Mouse (Mus musculus): ENCODE results near the gene Prom1. TPM values are rescaled to one million over a fixed set of nuclear protein-coding genes. Genes with fewer than 3 reads are reported as not detected.

Gene Prom1
- total RNA-seq, 2 experiments from 2014 or later, result 54.7 to 64.9 TPM

- no peak for ATAC-seq (replicated peaks; ENCODE audit: poor library complexity)
Observed at GRCm38 (mm10) chr5:44085871-44086270, 16.0 kb downstream of the Prom1 start.

DNA sequence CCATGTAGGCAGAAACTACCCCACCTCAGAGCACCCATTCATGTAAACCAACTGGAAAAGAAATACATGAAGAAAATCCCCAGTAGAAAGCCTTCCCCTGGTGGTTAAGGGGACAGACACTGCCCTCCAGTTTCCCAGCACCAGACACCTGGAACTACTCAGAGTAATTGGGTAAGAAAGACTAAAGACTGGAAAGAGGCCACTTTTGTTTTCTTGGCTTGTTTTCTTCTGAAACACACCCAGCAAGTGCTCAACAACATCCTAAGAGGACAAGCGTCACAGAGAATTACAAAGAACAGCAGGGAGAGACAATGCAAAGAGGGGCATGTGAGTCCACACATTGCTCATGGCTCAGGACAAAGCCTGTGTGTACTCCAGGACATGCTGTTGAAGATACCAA, 20.7 kb downstream of the Prom1 start:
- no peak for ATAC-seq (replicated peaks; ENCODE audit: poor library complexity)

DNA sequence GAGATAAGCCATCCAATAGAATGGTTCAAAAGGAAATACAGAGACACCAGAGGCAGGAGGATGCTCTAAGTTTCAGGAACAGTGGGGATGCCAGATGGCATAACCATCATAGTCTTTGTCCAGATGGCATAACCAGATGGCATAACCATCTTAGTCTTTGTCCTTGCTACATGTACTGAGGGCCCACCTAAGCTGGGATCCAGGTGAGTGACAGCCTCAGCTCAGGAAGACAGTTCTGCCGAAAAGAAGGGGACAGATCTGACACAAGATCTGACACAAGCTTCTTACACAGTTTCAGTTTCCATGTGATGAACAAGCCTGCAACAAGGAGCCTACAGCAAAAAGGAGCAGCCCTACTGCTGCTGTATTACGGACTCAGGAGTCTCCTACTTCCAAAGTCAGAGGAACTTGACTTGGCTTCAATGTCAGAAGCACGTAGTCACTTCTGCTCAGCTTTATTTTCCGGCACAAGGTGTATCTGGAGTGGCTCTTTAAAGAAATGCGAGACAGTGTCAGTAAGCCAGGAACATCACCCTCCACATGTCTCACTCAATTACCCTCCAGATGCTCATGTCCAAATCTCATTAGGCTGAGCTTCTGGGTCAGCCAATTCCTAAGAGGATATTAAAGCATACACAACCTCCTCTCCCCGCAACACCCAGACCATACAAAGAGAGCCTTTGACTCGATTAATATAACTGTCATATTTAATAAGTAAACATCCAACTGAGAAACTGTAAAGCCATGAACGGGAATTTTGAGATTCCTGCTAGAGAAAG, 21.4 kb downstream of the Prom1 start:
- ATAC-seq (replicated peaks; ENCODE audit: poor library complexity), result no peak

DNA sequence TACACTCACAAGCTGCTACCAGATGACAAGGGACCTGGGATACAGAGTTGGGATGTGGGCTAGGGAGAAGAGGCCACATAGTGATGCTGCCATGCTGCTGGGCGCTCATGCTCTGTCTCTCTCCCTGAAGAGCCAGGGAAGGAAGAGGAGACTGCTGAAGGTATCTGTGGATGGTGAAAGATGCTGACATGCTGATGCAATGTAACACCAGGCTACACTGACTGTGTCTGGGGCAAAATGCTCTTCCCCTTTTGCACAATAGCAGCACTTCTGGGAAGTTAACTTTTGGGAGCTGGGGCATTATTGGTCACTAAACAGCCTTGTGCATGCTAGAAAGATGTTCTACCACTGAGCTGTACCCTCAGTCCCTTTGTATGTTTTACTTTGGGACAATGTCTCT, 26.4 kb downstream of the Prom1 start:
- ATAC-seq (replicated peaks; ENCODE audit: poor library complexity), result peak; percentile 96

GRCm38 (mm10) chr5:44073634-44074033, 28.2 kb downstream of the Prom1 start:
- ATAC-seq (replicated peaks; ENCODE audit: poor library complexity), result peak; percentile 70

- no peak for ATAC-seq (replicated peaks; ENCODE audit: poor library complexity)
Observed at GRCm38 (mm10) chr5:44070529-44071133, 31.2 kb downstream of the Prom1 start.

DNA sequence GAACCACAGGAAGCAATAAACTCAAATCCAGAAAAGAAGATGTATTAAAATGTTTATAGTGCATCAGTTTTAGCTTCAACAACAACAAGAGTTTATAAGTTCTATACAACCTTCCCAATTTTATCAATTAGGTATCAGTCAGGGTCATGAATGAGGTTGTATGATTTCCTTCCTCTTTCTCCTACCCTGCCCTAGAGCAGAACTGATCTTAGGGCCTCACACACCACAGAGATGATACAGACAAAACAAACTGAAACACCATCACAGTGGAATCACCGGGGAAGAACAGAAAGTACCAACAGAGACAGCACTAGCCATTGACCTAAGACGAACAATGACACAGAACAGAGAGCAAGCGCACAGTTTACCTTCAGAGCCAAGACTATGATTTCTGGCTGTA, 43.6 kb downstream of the Prom1 start:
- ATAC-seq (replicated peaks; ENCODE audit: poor library complexity), result peak; percentile 58

- ATAC-seq (replicated peaks; ENCODE audit: poor library complexity), result peak; percentile 36; the same call in 1 of the 2 replicates
Observed at GRCm38 (mm10) chr5:44050213-44050612, 51.6 kb downstream of the Prom1 start.

GRCm38 (mm10) chr5:44049395-44049976, 52.3 kb downstream of the Prom1 start:
- peak; percentile 39; the same call in 1 of the 2 replicates for ATAC-seq (replicated peaks; ENCODE audit: poor library complexity)

- ATAC-seq (replicated peaks; ENCODE audit: poor library complexity), result peak; percentile 70
Observed at GRCm38 (mm10) chr5:44048568-44049363, 53.1 kb downstream of the Prom1 start.

DNA sequence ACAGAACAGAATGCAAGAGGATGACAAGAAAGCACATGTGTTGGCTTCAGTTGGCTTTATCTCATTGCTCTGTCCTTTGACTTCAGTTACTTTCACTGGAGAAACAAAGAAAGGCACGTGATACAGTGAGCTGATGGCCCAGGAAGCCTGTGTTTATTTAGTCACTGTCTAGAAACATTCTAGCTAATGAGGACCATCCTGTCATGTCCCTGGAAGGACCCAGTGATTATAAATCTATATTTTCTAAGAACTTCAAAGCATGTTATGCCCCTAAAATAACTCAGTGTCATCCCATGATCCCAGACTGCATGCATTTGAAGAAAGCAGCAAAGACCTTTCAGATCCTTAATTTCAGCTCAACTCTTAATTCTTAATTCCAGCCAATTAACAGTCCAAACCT, 60.1 kb downstream of the Prom1 start:
- ATAC-seq (replicated peaks; ENCODE audit: poor library complexity), result no peak

DNA sequence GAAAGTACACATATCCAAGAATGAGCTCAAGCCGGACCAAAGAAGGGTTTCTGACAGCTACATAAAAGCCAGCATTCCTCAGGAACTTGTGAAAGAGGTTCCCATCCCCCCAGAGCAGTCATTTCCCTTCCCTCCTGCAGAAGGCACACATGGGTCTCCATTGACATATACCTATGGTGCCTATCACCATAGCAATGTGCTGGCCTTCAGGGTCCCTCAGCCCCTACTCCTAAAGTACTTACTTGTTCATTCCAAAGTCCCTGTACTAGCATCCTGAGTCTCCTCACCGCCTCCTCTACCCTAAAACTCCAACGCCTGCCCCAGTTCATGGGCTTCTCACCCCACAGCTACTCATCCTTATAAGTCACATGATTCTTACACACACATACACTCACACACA, 60.8 kb downstream of the Prom1 start:
- no peak for ATAC-seq (replicated peaks; ENCODE audit: poor library complexity)

DNA sequence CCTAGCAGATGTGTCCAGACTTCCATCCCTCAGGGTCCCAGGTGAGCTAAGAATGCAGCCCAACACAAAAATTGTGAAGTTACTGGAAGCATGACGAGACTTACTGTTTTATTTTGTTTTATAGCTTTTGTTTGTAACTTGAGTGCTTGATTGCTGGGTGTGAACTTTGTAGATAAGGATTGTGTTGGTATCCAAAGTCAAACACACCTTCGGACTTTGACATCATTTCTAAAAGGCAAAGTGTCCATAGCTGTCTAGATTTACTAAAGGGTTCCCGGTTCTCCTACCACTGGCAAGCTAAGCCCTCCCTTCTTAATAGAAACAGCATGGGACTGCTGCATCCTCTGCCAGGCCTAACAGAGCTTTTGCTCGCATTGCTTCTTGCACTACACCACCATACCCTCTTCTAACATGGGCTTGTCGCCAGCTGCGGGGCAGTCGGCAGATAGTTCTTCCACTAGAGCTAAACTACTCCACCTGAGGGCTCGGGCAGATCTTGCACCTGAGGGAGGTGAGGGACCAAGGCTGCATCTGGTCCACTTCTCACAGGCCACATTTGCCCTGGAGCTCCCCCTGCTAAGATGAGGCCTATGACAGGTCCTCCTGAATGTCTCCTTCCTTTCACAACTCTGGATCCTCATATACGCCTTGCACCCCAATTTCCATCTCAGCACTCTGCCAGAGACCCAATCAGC, 103.4 kb downstream of the Prom1 start:
- no peak for ATAC-seq (replicated peaks; ENCODE audit: poor library complexity)

- ATAC-seq (replicated peaks; ENCODE audit: poor library complexity), result no peak
Observed at GRCm38 (mm10) chr5:43997626-43998025, 104.2 kb downstream of the Prom1 start.

- ATAC-seq (replicated peaks; ENCODE audit: poor library complexity), result peak; percentile 74
Observed at GRCm38 (mm10) chr5:43996162-43996561, 105.7 kb downstream of the Prom1 start.

DNA sequence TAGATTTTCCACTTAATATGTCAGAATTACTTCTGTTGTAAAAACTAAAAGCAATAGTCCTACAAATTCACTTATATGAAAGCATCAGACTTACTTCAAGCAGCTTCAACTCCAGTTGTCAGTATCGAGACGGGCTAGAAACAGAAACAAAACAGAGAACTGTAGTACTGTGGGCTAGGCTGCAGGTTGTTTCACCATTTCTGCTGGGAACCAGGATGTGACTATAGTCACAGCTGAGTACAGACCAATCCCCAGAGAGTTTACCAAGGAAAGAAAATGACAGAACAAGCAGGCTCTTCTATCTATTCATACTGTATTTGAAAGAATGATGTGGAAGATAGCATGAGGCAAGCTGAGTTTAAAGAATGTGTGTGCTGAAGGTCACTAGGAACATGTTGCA, 106.9 kb downstream of the Prom1 start:
- ATAC-seq (replicated peaks; ENCODE audit: poor library complexity), result no peak

- peak; percentile 85 for ATAC-seq (replicated peaks; ENCODE audit: poor library complexity)
Observed at GRCm38 (mm10) chr5:43990316-43990715, 111.5 kb downstream of the Prom1 start.

GRCm38 (mm10) chr5:43989017-43989416, 112.8 kb downstream of the Prom1 start:
- no peak for ATAC-seq (replicated peaks; ENCODE audit: poor library complexity)

DNA sequence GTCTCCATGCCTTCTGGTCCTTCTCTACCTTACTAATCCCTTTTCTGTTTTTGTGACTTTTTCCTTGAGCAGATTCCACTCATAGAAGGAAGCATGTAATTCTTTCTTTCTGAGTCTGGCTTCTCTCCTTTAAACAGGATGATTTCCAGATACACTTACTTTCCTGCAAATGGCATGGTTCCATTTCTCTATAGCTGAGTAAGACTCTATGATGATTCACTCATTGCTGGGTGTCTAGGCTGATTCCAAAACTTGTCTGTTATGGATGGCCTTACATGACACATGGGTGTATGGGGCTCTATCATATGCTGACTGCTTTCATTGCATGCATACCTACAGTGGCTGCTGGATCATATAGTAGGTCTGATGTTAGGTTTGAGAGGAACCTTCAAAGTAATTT, 115.6 kb downstream of the Prom1 start:
- ATAC-seq (replicated peaks; ENCODE audit: poor library complexity), result no peak

DNA sequence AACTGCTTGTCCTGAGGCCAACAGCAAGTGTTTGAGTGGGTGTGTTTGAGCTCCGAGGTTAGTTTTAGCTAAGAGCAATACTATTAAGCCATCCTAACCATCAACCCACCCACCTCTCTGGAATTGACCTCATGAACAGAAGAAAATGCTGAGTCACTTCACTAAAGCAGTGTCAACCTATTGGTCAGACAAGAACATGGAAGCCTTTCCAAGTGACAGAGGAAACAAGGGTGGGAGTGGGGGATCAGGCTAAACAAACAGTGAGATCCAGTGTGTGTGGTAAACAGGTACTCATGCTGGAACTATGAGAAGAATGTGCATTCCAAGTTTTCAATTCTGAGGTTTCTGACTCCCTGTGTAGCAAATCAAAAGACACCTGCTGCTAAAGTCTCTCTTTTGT, 118.9 kb downstream of the Prom1 start:
- no peak for ATAC-seq (replicated peaks; ENCODE audit: poor library complexity)

DNA sequence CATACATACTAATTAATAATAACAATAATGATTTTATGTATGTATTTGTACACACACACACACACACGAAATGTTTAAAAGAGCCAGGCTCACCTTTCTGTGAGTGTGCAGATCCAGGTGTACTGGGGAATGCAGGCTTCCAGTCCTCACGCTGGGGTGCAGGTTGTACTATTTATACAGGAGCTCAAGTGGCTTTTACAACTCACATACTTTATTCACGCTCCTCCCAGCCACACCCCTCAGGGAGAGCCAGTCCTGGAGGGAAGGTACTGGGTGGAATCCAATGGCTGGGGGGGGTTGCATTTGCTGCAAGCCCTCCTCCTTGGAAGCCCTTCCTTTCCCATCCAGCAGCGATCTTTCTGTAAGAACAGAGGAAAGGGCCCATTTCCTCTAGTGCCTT, 120.2 kb downstream of the Prom1 start, which contains the start of gene Fgfbp1:
Gene Fgfbp1, minus strand, starts transcription at position 160 of the 400 bp plus-strand sequence.
- ATAC-seq (replicated peaks; ENCODE audit: poor library complexity), result no peak

All from megakaryocyte progenitor cell, adult 5-6 weeks (primary cell).